Mouse (Mus musculus): ENCODE measurements around the gene Zfp367. TPM values are rescaled to one million over a fixed set of nuclear protein-coding genes. Genes with fewer than 3 reads are reported as not detected.

The Zfp367 gene
- polyA plus RNA-seq, 1 experiment from 2014 or later, result 12.6 TPM

DNA sequence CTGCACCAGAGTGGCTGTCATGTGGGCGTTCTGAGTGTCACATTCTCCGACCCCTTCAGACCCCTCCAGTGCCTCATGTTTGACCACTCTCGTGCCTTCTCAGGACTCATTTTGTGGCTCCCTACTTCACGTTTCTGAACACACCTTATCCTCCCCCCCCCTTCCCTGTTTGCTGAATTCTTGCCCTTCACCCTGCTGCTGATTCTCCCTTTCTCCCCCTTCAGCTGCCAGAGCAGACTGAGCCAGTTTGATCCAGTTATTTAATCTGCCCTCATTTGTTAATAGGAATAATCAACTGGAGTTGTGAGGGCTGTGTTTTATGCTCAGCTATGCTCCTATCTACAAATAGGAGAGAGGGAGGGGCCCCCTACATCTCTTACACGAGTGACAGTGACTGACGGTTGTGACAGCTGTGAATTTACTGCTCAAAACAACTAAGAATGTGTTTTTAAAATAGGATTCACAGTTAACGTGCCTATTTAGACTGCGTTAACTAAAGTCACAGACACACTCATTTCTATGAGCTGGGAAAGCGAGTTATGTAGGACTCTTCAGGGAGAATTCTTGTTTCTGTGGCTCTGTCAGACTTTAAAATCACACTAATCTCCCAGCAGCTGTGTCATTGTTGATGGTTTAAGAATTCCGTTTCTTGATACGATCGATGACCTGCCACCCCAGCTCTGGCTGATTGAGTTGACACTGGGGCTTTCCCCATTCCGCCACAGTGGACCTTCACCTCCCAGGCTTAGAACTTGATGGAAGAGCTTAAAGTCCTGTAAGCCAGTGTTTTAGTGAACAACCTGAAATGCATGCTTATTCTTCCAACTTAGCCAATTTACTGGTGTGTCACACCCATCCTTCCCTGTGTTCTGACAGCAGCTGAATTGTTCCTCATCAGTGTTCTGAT, 26.0 kb upstream of the Zfp367 start:
- peaks cover 29% of the 10 kb centered on the region for H3K36me3 ChIP-seq
- no peaks in the 10 kb centered on the region for H3K4me1 ChIP-seq
- 85% methylated on average over 13 of the region's 13 CpGs for WGBS
- H3K27me3 ChIP-seq (ENCODE audit: low read depth, poor library complexity, severe bottlenecking), result no peaks in the 10 kb centered on the region
- DNase-seq (ENCODE audit: low spot score), result no peak
- no peak overlapping the region for H3K27ac ChIP-seq
- no peaks in the 10 kb centered on the region for H3K9me3 ChIP-seq (replicated peaks)
- H3K4me3 ChIP-seq, result no peak overlapping the region

DNA sequence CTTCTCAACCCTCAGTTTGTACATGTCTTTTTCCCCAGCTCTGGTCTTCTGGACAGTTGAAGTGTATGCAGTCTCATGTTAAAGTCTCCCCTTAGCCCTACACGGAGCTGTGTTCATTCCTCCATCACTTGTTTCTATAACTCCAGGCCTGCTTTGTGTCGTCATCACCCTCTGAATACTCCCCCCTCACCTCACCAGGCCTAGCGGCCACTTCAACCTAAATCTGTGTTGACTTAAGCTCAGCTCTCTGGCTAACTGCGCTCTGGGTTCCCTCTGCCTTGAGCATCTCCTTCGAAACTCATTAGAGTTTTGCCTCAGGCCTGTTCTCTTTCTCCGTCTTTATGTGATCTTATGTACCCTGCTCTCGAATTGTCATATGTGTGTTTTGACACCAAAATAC, 25.0 kb upstream of the Zfp367 start:
- Histone ChIP-seq H3K36me3 (peaks cover 29% of the 10 kb centered on the region), H3K4me1 (no peaks in the 10 kb centered on the region), H3K27ac (no peak overlapping the region), H3K27me3 (ENCODE audit: low read depth, poor library complexity, severe bottlenecking) (no peaks in the 10 kb centered on the region), H3K4me3 (no peak overlapping the region), H3K9me3 (replicated peaks) (no peaks in the 10 kb centered on the region)
- WGBS, result 80% methylated on average over 7 of the region's 7 CpGs
- no peak for DNase-seq (ENCODE audit: low spot score)

DNA sequence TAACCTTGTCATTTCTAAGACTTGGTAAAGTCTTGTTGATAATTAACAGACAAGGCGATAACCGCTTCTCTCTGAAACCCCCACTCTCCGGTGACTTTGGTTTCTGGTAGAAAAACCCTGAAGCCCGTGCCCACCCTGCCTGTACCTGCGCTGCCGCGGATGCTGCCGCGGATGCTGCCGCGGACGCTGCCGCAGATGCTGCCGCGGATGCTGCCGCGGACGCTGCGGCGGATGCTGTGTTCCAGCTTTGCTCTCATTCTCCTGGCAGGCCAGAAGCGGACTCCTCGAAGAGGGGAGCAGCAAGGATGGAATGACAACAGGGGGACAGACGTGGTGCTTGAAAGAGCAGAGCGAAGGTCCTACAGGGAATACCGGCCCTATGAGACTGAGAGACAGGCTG, 16.7 kb upstream of the Zfp367 start:
- Histone ChIP-seq H3K27me3 (ENCODE audit: low read depth, poor library complexity, severe bottlenecking) (no peaks in the 10 kb centered on the region), H3K36me3 (peaks cover 71% of the 10 kb centered on the region), H3K4me1 (no peaks in the 10 kb centered on the region), H3K9me3 (replicated peaks) (peaks cover 31% of the 10 kb centered on the region), H3K27ac (no peak overlapping the region), H3K4me3 (no peak overlapping the region)
- WGBS, result 96% methylated on average over 25 of the region's 25 CpGs
- no peak for DNase-seq (ENCODE audit: low spot score)

DNA sequence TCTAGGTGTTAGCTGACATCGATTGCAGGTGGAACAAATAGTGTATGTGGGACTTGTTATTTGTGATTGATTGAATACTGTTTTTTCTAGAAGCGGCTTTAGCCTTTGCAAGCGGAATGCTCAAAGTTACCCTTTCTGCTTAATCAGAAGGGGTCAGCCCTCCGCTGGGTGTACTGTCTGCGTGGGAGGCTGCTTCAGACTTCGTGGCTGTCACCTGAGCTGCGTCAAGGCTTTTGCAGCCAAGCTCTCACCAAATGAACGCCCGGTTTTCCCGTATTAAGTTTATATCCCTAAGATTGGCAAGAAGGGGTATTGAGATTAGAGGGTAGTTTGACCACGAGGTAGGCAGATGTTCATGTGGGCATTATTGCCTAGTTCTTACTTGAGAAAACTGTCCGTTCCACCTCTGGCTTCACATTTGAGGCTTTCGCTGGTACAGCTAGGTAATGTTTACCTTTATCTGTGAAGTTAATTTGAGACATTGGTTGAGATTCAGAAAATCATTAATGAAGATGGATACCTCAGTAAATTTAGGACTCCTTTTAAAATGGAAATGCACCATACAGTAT, 10.2 kb upstream of the Zfp367 start:
- 29% methylated on average over 13 of the region's 13 CpGs for WGBS
- Histone ChIP-seq H3K36me3 (peaks cover 19% of the 10 kb centered on the region), H3K4me1 (peaks cover 23% of the 10 kb centered on the region), H3K4me3 (peak overlapping the region; percentile 85), H3K27me3 (ENCODE audit: low read depth, poor library complexity, severe bottlenecking) (peaks cover 19% of the 10 kb centered on the region), H3K27ac (no peak overlapping the region), H3K9me3 (replicated peaks) (no peaks in the 10 kb centered on the region; the same call in 1 of the 2 replicates)
- no peak for DNase-seq (ENCODE audit: low spot score)

DNA sequence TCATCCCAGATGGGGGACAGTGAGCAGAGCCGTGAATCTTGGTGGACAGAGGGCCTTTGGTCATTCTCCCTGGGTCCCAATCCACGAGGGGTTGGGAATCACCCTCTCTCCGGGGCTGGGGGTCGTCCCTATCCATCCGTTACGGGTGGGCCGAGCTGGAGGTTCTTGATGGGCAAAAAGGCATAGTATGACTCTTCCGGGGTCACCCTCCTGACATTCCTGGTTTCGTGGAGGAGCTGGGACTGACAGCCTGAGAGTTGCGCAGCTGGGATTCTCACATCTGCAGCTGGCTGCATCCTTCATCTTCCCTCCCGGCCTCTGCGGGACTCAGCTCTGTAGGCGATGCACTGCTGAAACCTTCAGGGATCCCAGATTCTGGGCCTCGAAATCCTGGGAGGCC, 9.6 kb upstream of the Zfp367 start:
- H3K27me3 ChIP-seq (ENCODE audit: low read depth, poor library complexity, severe bottlenecking), result peaks cover 19% of the 10 kb centered on the region
- peak; percentile 61 for DNase-seq (ENCODE audit: low spot score)
- no peaks in the 10 kb centered on the region for H3K9me3 ChIP-seq (replicated peaks)
- peaks cover 17% of the 10 kb centered on the region for H3K36me3 ChIP-seq
- peak overlapping the region; percentile 90 for H3K27ac ChIP-seq
- peaks cover 23% of the 10 kb centered on the region for H3K4me1 ChIP-seq
- peak overlapping the region; percentile 85 for H3K4me3 ChIP-seq
- under 1% methylated on average over 14 of the region's 14 CpGs for WGBS

DNA sequence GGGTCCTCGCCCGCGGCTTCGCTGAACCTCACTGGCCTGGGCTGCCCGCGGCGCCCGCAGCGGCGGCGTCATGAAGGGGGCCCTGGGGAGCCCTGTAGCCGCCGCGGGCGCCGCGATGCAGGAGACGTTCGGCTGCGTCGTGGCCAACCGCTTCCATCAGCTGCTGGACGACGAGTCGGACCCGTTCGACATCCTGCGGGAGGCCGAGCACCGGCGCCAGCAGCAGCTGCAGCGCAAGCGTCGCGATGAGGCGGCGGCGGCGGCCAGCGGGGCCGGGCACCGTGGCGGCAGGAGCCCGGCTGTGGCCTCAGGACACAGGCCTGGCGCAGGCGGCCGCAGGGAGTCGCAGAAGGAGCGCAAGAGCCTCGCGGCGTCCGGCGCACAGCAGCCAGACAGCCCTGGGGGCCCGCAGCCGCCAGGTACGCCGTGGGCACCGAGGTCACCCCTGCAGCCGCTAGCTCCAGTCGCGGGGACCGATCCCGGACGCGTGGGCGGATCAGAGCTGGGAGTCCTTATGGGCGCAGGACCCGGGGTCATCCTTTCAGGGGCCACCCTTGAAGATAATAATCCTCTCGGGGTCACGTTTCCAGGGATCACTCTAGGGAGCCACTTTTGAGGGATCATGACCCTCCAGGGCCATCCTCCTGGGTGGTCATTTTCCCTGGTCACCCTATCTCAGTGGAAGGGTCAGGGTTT, 9.1 kb upstream of the Zfp367 start:
- no peaks in the 10 kb centered on the region for H3K9me3 ChIP-seq (replicated peaks)
- H3K27ac ChIP-seq, result peak overlapping the region; percentile 90
- H3K27me3 ChIP-seq (ENCODE audit: low read depth, poor library complexity, severe bottlenecking), result peaks cover 19% of the 10 kb centered on the region
- peaks cover 13% of the 10 kb centered on the region for H3K36me3 ChIP-seq
- under 1% methylated on average over 71 of the region's 71 CpGs for WGBS
- DNase-seq (ENCODE audit: low spot score), result no peak
- H3K4me3 ChIP-seq, result peak overlapping the region; percentile 85
- H3K4me1 ChIP-seq, result peaks cover 23% of the 10 kb centered on the region

DNA sequence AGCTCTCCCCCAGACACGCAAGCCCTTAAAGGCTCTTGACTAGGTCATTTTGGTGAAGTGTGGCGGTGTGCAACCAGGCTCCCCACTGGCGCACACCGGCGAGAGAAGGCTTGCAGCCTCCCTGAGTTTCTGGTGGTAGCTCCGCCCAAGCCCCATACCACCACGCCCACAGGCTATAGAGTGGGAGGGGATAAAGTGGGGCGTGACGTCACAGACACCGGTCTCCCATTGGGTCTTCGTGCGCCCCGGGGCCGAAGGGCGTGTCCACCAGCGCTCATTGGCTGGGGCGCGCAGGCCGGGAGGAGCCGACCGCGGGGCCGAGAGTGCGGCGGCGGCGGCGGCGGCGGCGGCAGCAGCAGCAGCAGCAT, 8.5 kb upstream of the Zfp367 start, which contains the start of gene Habp4:
TSS of gene Habp4 (plus strand) at position 277 of the 368 bp plus-strand sequence.
- under 1% methylated on average over 29 of the region's 31 CpGs for WGBS

DNA sequence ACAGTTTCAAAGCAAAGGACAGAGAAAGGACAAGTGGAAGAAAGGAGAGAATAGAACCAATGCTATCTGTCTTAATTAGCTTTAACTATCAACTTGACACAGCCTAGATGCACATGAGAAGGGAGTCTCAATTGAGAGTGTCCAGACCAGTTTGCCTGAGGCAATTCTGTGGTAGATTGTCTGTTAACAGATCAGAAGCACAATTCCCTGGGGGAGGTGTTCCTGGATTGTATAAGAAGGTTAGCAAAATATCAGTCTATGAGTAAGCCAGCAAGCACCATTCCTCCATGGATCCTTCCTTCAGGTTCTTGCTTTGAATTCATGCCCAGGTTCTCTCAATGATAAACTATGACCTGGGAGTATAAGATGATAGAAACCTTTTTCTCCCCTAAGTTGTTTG, 4.0 kb upstream of the Zfp367 start:
- peaks cover 28% of the 10 kb centered on the region for H3K4me1 ChIP-seq
- DNase-seq (ENCODE audit: low spot score), result no peak
- H3K9me3 ChIP-seq (replicated peaks), result no peaks in the 10 kb centered on the region

More for the DNA sequence above, 8.5 kb upstream of the Zfp367 start, which contains the start of gene Habp4:
- peak within 1 kb of the TSS; percentile 85 for H3K4me3 ChIP-seq
- H3K9me3 ChIP-seq (replicated peaks), result no peaks in the 10 kb centered on the region
- H3K4me1 ChIP-seq, result peaks cover 23% of the 10 kb centered on the region
- peak; percentile 97 for DNase-seq (ENCODE audit: low spot score)
- H3K27me3 ChIP-seq (ENCODE audit: low read depth, poor library complexity, severe bottlenecking), result peaks cover 19% of the 10 kb centered on the region
- peaks cover 10% of the 10 kb centered on the region for H3K36me3 ChIP-seq
- peak within 1 kb of the TSS; percentile 90 for H3K27ac ChIP-seq

DNA sequence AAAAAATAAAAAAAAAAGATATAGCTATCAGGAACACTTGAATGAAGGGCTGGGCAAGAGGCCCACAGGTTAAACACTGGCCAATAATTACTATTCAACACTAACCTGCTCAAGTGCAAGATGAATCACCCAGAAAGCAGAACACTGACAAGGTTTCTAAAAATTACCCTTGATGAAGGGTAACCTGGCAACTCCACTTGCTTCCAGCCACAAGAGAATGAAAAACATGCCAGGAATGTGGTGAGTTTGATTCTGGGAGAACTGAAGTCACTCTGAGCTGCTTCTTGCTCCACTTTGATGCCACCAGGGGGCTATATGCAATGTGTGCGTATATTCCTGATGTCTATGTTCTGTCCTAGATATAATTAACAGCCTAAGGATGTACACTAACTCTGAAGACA, 2.2 kb upstream of the Zfp367 start:
- peaks cover 33% of the 10 kb centered on the region for H3K4me1 ChIP-seq
- H3K9me3 ChIP-seq (replicated peaks), result no peaks in the 10 kb centered on the region
- DNase-seq (ENCODE audit: low spot score), result no peak
- peaks cover 4% of the 10 kb centered on the region; the same call in 1 of the 2 replicates for H3K27me3 ChIP-seq (ENCODE audit: low read depth, poor library complexity, severe bottlenecking)
- no peak overlapping the region for H3K27ac ChIP-seq
- H3K36me3 ChIP-seq, result 0 out of 2 replicates have a peak, but pooled peaks cover 1% of the 10 kb centered on the region
- no peak overlapping the region for H3K4me3 ChIP-seq
- 29% methylated on average over 1 of the region's 1 CpGs for WGBS

More for the DNA sequence above, 4.0 kb upstream of the Zfp367 start:
- Histone ChIP-seq H3K27ac (no peak overlapping the region), H3K36me3 (no peaks in the 10 kb centered on the region), H3K27me3 (ENCODE audit: low read depth, poor library complexity, severe bottlenecking) (peaks cover 9% of the 10 kb centered on the region; the same call in 1 of the 2 replicates), H3K4me3 (no peak overlapping the region)

DNA sequence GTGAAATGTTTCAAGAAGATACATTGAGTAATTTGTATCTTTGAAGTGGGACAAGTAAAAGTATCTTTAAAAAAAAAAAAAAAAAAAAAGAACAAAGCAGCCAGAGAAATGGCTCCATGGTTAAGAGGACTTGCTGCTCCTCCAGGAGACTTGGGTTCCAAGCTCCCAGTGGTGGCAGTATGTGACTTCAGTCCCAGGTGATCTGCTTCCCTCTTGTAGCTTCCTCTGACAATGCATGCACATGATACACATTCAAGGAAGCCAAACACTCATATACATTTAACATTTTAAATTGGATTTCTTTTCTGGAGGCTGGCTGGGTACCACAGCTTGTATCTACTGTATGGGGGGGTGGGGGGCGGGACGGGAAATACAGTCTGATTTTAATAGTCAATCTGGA, 1.6 kb upstream of the Zfp367 start:
- Histone ChIP-seq H3K4me3 (no peak overlapping the region), H3K4me1 (peaks cover 38% of the 10 kb centered on the region), H3K27me3 (ENCODE audit: low read depth, poor library complexity, severe bottlenecking) (no peaks in the 10 kb centered on the region), H3K9me3 (replicated peaks) (no peaks in the 10 kb centered on the region), H3K36me3 (0 out of 2 replicates have a peak, but pooled peaks cover 4% of the 10 kb centered on the region), H3K27ac (no peak overlapping the region)
- no peak for DNase-seq (ENCODE audit: low spot score)
- WGBS, result 56% methylated on average over 2 of the region's 2 CpGs

DNA sequence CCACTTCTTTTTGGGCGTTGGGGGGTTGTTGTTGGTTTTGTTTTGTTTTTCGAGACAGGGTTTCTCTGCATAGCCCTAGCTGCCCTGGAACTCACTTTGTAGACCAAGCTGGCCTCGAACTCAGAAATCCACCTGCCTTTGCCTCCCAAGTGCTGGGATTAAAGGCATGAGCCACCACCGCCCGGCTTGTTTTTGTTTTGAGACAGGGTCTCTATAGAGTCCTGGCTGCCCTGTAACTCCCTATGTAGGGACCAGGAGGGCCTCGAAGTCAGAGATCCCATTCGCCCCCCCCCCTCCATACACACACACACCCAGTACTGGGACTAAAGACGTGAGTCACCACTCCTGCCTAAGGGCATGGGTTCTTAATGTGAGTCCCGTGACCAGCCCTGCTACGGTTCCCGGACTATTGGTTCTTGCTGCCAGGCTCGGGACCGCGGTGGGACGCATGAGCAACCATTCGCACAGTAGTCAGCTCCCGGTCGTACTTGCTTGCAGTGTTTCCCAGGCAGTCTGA, 807 bp upstream of the Zfp367 start:
- Histone ChIP-seq H3K4me1 (peaks cover 39% of the 10 kb centered on the region), H3K36me3 (0 out of 2 replicates have a peak, but pooled peaks cover 4% of the 10 kb centered on the region), H3K9me3 (replicated peaks) (no peaks in the 10 kb centered on the region), H3K27me3 (ENCODE audit: low read depth, poor library complexity, severe bottlenecking) (no peaks in the 10 kb centered on the region), H3K27ac (peak overlapping the region; percentile 95), H3K4me3 (peak overlapping the region; percentile 96)
- under 1% methylated on average over 18 of the region's 18 CpGs for WGBS
- peak; percentile 73 for DNase-seq (ENCODE audit: low spot score)

DNA sequence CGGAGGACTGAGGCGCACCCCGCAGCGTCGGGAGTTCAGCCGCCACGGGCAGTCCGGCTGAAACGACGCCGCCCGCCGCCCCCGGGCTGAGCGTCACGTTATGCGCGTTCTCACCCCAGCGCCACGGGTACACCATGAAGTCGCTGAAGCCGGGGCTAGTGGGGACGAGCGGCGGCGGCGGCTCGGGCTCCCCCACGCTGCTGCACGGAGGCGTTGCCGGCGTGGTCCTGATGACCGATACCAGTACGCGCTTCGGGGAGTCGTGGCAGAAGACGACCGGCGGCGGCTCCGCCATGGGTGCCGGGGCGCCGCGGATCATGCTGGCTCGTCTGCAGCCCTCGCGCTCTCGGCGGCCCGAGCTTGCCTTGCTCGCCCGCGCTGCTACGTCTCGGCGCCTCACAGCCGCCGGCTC, 325 bp downstream of the Zfp367 start:
- WGBS, result under 1% methylated on average over 61 of the region's 61 CpGs
- Histone ChIP-seq H3K4me1 (peaks cover 39% of the 10 kb centered on the region), H3K36me3 (0 out of 2 replicates have a peak, but pooled peaks cover 4% of the 10 kb centered on the region), H3K27ac (peak overlapping the region; percentile 95), H3K9me3 (replicated peaks) (no peaks in the 10 kb centered on the region), H3K4me3 (peak overlapping the region; percentile 96), H3K27me3 (ENCODE audit: low read depth, poor library complexity, severe bottlenecking) (no peaks in the 10 kb centered on the region)
- no peak for DNase-seq (ENCODE audit: low spot score)

Measured in limb, embryonic 10.5 days (tissue).